Mouse (Mus musculus): ENCODE results near the gene Sbf2.
A peak's percentile ranks its signal among the peaks of the same experiment; 100 is the strongest.
"Not testable (repeated sequence)": the region's sequence is repeated elsewhere in the genome, so short reads cannot be mapped to it uniquely, and the experiment has no call there.

The Sbf2 gene

DNA sequence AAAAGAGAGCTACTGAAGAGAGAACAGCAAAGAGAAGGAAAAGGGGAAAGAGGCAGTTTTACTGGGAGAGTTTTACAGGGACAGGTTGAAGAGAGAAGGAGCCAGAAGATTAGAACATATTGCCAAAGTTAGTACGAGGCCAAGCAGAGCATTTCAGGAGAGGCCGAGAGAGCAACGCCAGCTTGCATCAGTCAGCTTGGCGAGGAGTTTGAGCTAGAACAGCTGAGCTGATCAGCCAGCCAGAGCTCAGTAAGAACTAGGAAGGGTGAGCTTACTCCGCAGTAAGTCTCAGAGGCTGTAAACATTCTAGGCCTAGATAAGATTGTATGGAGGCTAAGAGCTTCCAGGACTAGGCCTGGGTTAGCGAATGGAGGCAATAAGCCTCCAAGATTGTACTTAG is 222.1 kb downstream of the Sbf2 start:
- DNase-seq (ENCODE audit: low spot score in 2 of 2) = peak in 1 of 2 experiments; percentile 56

DNA sequence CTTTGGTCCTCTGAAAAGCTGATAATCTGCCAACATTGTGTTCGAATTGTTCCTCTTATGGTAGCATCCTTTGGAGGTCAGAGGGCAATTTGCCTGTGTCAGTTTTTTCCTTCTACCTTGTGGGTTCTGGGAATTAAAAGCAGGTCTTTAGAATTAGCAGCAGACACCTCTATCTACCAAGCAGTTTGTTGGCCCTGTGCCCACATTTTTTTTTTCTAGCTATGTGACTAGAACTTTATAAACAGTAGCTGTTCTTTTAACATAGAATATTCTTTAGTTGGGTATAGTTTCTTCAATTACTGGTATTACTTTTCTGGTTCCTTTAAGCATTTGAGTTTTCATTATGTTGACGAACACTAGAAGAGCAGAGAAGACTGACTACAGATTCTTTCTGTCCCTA is 223.1 kb downstream of the Sbf2 start:
- DNase-seq (ENCODE audit: low spot score in 2 of 2) = no peak

DNA sequence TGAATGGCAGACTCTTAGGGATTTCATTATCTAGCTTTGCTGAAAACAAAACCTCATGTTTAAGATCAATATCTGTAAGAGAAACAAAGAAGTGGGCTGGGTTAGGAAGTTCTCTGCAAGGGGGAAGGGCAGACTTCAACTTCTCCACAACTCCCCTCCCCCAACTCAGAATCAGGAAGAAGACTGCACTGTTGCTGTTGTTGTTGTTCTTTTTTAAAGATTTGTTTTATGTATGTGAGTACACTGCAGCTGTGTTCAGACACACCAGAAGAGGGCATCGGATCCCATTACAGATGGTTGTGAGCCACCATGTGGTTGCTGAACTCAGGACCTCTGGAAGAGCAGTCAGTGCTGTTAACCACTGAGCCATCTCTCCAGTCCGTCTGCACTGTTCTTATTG is 225.8 kb downstream of the Sbf2 start:
- DNase-seq (ENCODE audit: low spot score in 2 of 2) = not testable (repeated sequence)

DNA sequence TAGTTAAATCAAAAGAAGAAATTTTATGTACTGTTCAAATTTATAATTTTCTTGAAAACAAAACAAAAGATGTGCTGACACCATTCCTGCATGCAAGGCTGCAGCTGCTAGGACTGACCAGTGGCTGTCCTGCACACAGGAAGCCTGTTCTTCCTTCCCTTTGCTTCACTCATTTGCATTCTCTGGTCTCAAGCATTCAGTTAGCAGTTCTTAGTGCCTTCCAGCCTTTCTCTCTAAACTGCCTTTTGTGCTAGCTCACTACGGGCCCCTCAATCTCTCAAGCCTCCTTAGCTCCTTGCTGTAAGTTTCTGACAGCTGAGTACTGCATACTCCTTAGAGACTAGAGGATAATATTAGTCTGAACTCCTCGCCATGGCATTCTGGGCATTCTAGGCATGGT is 227.2 kb downstream of the Sbf2 start:
- DNase-seq (ENCODE audit: low spot score in 2 of 2) = no peak

DNA sequence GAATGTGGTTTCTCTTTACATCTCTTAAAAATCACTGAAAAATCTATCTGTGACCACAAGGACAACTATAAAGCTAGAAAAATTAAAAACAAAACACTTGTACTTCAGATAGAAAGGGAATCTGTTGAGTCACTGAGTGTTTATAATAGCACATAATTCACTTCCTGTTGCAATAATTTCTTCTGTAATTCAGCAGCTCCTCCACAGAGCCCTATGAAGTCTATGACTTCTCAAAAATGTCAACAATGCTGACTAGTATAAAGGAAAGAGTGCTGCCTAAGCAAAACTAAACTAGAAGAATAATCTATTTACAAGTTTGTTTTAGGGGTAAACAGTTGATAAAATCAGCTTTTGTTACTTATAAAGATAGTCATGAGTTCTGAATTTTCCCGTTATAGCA is 229.2 kb downstream of the Sbf2 start:
- DNase-seq (ENCODE audit: low spot score in 2 of 2) = no peak

DNA sequence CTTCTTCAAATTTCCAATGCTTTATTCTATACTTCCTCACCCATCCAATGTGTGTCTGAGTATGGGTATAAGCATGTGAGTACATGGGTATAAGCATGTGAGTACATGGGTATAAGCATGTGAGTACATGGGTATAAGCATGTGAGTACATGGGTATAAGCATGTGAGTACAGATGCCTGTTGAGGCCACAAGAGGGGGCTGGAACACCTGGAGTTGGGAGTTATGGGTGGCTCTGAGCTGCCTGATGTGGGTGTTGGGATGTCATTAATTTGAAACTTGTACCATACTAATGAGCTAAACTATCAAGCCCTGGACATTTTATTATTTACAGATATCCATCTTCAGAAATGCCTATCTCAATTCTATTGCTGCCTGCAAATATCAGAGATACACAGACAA is 230.4 kb downstream of the Sbf2 start:
- DNase-seq (ENCODE audit: low spot score in 2 of 2) = no peak

DNA sequence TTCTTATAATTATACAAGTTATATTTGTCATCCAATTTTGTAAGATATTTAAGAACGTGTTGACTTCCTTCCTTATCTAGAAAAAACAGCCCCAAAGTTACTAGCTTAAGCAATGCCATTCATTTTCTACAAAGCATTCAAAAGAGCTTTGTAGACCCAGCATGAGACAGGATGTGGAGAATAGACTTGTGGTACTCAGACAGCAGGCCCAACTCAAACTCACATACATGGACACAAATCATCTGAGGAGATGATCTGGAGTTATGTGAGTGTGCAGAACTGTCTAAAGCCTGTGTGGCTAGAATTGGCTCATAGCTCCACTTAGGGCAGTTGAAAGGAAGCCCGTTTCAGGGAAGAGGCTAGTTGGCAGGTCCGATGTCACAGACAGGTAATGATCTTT is 233.1 kb downstream of the Sbf2 start:
- no peak for DNase-seq (ENCODE audit: low spot score in 2 of 2)

DNA sequence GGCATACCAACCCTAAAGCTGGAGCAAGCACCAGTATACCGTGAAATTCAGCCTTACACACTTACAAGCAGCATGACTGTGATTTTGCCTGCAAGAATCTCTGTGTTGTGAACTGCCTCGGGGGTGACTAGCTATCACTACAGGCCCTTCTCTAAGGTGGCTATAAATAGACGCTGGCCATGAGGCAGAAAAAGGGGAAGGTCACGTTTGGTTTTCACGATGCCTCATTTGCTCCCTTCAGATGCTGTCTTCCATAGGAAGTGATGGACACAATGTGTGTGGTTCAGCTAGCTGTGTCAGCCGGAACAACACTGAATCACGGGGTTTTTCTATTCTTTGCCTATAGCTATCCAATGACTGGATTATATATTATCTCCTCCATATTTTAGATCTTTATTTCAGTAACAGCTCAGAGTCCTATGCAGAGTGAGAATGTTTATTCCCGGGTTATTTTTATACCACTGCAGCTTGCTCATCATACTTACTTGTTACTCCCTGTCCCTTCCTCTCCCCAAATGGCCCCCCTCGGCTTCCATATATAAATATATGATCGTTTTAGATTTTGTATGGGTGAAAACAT is 235.3 kb downstream of the Sbf2 start:
- no peak for DNase-seq (ENCODE audit: low spot score in 2 of 2)

DNA sequence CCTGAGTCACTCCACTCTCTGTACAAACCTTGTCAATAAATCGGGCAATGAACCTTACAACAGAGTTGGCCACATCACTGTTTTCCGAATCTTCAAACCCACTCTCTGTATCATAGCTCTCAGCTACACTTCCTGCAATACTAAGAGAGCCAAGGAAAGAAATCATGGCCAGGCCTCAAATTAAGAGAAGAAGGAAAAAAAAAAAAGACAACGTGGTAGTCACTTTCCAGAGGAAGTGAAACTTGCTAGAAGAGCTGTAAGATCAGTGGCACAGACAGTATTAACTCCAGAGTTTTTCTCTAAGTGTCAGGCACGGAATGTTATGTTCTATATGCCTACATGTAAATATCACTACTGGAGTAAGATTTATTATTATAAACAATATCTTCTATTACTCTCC is 242.2 kb downstream of the Sbf2 start:
- no peak for DNase-seq (ENCODE audit: low spot score in 2 of 2)

DNA sequence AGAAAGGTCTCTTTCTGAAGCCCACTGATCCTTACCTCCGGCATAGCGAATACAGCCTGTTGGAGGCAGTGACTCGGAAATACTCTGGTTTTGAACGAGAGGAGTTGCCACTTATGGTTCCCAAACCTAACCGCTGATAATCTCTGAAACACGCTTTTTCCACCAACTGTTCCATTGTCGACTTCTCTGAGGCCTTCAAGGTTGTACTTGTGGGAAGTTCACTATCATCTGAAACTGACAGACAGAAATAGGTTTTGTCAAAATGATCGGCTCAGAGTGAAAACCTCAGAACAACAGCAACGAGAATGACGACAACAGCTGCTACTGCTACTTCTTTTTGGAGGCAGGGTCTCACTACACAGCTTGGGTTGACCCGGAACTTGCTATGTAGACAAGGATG is 252.7 kb downstream of the Sbf2 start:
- DNase-seq (ENCODE audit: low spot score in 2 of 2) = no peak

DNA sequence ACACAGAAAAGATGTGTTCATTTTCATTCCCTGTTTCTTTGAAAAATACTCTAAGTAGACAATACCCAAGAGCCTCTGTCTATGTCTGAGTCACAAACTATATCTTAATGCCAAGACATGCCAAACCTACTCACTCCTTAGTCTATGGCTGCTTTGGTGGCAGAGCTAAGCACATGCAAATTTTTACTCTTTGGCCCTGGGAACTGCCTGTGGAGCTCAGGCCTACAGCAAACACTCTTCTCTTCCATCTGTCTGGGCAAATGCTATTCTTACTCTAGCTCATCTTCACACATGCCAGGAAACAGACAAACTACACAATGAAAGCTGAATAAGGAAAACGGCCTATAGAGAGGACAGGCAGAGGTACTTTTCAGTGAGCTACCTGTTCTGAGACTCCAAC is 253.2 kb downstream of the Sbf2 start:
- no peak for DNase-seq (ENCODE audit: low spot score in 2 of 2)

DNA sequence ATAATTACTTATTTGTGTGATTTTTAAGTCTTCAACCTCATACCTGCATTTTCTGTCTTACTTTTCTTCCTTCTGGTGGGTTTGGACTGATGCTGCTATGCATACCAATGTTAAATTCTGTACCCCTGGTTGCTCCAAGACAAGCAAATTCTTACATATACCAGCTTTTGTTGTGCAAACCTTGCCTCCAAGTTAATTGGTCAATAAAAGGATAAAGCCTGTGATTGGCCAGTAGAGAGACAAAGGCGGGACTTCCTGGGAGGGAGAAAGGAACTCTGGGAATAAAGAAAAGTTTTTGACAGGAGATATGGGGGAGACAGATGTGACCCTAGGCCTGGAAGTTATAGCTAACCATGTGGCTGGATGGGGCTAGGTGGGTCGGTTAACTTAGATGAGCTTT is 255.3 kb downstream of the Sbf2 start:
- DNase-seq (ENCODE audit: low spot score in 2 of 2) = no peak

DNA sequence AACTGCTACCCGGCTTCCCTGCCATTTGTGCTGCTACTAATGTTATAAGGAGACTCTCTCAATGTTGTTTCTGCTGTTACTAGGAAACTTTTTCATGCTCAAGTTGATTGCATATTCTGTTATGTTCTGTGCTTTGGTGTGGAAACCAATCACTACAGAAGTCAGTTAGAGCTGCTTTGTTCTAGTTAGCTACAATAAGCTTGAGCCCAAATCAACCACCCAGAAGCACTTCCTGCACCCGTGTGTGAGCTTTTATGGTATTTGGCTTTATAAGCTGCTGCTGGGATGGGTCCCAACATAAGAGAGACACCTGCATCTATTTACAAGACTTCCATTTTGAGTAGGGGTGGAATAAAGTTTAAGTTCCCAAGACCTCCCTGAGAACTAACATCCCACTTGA is 260.8 kb downstream of the Sbf2 start:
- DNase-seq (ENCODE audit: low spot score in 2 of 2) = no peak

DNA sequence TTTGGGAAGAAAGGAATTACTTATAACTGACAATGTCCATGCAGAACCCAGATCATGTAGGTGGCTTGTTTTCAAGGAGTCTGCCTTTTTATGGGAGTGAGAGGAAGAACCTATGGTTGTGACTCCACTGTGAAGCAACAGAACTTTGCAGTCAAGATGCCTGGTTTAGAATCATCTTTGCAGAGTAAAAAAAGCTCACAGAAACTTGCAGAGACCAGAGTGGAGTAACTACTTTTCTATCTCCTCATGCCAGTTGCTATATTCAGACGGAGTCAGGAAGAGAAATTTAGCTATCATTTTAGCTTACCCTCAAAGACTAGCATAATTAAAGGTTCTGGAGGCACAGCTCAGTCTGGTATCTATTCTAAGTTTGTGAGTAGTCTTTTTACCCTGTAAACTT is 267.5 kb downstream of the Sbf2 start:
- no peak for DNase-seq (ENCODE audit: low spot score in 2 of 2)

DNA sequence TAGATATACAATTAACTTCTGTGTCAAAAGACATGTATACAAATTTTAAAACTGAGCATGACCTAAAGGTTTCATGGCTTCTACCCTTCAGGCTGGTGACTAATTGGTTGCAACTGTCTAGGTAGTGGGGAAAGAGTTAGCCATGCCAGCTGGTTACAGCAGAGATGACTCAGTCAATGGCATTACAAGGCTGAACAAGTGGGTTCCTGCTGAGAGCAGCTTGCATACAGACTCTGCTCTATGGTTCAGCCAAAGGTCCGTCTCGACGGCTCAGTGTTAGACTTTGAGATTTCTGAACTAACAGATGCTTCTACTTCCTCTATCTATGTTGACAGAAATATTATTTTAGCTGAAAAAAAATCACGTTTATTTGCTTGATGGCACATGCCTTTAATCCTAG is 277.1 kb downstream of the Sbf2 start:
- DNase-seq (ENCODE audit: low spot score in 2 of 2) = peak in 1 of 2 experiments; percentile 15

DNA sequence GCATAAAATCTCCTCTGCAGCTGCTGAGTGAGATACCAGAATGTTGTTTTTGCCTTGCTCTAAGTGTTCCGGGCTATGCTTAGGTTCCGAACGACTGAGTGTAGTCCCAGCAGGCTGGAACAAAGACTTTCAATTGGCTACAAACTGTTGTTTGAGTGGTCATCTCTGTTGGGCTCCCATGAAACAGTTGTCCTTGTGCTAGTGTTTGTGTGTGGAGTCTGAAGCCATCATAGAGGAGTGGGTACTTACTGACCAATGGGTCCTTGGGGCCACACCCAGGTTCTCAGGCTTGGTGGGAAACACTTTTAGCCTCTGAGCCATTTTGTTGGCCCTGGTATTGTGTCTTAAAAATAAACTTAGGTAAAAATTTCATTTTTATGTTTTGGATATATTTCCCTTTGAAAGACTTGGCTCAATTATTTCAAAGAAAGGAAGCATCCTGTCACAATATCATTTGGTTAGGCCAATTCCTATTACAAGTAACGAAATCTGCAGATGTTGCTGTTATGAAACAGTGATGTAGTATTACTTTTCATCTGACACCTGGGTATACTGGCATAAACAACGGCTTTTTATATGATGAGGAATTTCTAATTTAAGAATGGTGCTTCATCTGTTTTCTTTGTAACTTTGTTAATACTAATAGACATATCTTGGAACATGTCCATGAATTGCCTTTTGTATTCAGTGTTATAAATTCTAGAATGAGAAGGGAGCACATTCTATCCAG is 289.2 kb downstream of the Sbf2 start:
- DNase-seq (ENCODE audit: low spot score in 2 of 2) = no peak

DNA sequence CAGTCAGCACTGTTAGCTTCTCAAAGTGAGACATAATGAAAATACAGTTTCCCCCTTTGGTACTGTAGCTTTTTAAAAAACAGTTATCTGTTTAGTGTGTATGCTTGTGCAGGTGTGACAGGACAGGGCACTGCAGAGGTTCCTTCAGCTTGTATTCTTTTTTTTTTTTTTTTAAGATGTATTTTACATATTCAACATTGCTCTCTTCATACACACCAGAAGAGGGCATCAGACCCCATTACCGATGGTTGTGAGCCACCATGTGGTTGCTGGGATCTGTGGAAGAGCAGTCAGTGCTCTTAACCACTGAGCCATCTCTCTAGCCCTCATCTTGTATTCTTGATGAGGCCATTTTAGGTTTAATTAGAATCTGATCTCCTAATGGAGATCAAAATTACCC is 289.9 kb downstream of the Sbf2 start:
- DNase-seq (ENCODE audit: low spot score in 2 of 2) = no peak

DNA sequence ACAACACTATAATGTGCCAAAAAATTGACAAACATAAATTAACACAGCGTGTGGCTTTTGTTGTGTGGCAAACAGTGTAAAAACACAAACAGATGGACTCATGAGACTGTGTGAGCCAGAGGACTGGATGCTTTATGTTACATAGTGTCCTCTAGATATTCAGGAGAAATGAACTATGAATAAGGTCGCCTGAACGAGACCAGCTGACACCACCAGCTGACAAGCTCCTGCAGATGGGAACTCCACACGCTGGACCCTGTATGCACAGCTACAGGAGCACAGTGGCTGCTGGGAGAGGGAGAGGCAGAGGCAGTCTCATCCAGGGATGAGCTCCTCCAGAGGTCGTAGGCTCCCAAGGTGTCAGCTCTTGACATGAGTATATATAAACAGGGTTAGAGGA is 293.6 kb downstream of the Sbf2 start:
- DNase-seq (ENCODE audit: low spot score in 2 of 2) = no peak

DNA sequence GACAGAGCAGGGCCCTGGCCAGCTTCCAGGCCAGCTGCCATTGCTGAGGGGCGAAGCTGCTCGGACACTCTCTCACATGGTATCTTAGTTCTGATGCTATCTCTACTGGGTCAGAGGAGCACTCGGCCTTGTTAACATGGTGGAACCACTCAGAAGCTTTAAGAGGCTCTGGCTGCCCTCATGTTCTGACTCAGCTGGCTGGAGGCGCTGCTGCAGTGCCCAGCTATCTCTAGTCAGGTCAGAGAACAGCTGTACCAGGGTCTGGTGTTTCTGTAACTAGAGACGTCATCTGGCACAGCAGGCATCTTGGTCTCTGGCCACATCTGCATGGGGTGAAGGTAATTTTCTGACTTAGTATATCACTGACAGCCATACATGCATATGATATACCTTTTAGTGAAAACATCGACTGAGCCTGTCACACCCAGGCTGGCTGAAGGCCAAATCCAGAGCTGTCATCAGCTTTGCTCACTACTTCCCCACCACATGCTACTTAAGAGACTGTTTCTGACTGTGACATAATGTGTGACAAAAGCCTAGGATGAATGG is 295.7 kb downstream of the Sbf2 start:
- no peak for DNase-seq (ENCODE audit: low spot score in 2 of 2)

DNA sequence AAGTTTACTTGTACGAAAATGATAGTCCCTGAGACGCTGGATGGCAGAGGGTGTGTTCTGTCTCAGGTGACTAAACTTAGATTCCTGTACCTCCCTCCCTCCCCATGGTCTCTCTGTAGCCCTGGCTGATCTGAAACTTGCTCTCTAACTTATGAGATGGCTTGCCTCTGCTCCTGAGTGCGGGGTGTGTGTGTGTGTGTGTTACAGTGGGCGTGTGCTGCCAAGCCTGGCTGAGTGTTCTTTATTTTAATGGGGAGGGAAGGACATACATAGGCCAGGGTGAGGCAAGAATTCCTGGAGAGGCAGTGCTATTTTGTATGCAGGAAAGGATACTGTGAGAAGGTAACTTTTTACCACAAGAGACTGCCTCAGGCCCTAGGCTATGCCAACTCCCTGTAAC is 297.3 kb downstream of the Sbf2 start:
- no peak for DNase-seq (ENCODE audit: low spot score in 2 of 2)

DNA sequence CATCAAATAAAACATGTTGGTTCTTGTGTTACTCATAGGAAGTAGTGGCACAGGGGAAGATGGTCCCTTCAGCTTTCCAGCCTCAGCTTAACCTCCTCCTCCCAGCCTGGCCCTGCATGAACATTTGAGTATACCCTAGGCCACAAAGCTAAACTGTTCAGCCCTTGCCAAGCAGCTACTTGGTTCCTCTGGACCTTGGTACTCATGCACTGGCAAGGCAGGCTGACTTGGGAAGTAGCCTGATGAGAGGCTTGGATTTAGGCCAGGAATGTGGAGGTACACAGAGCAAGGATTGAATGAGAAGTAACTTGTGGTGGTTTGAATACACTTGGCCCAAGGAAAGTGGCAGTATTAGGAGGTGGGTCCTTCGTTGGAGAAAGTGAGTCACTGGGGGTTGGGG is 299.4 kb downstream of the Sbf2 start:
- DNase-seq (ENCODE audit: low spot score in 2 of 2) = no peak

DNA sequence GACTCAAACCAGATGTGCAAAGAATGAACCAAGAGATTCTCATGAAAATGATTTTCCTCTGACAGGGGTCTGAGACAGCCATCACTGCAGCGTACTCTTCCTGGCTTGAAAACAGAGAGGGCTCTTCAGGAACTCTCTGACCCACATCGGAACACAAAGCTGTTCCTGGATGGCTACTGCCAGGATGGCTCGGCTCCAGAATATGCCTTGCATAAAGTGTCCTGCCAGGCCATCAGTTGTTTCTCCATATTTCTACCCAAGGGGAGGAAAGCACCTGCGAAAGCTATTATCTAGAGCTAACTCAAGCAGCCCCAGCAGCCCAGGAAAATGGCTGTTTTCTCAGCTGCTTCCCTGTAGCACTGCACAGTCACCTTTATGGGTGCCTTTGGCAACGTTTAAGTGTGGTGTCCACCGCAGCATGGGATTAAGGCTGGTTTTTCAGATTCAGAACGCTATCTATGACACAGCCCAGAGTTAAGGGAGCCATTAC is 300.3 kb downstream of the Sbf2 start:
- no peak for DNase-seq (ENCODE audit: low spot score in 2 of 2)

DNA sequence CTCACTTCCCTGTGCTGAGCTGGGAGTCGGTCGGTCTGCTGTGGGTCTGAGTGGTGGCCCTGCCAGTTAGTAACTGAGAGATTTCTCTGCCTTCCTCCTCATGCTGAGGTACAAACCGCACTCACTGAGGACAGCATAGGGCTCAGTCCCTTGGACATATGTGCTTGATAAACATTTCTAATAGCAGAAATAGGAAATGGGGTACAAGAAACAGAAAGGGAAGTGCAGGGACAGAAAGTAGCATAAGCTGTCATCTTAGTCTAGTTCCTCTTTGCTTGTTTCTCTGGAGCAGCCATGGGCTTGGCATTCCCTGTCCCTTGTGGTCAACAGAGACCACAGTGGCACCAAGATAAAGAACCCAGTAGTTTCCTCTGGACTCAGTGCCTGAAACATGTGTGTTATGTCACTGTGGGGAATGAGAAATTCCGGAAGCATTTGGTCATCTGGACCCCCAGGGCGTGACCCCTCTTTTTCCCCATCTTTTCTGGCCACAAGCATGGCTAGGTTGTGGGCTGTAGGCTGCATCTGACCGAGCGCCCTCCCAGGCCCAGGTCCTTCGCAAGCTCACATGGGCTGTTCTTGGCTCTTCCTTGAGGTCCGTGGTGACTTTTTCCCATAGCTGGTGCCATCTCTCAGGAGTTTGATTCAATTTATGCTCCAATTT is 301.2 kb downstream of the Sbf2 start:
- DNase-seq (ENCODE audit: low spot score in 2 of 2) = no peak
